Mouse (Mus musculus) mesoderm, embryonic 11.5 days (tissue): Measurements from ENCODE around the gene Fgfr2.

Experiments used
- DNase-seq: peaks from one replicate; pipeline ENCODE4 v3.0.0-alpha.2; 2012; ENCODE audit warnings: low read depth, low spot score

Gene Fgfr2

GRCm38 (mm10) chr7:132823832-132824231 lies 299.3 kb downstream of the Fgfr2 start:
- no peak for DNase-seq

DNA sequence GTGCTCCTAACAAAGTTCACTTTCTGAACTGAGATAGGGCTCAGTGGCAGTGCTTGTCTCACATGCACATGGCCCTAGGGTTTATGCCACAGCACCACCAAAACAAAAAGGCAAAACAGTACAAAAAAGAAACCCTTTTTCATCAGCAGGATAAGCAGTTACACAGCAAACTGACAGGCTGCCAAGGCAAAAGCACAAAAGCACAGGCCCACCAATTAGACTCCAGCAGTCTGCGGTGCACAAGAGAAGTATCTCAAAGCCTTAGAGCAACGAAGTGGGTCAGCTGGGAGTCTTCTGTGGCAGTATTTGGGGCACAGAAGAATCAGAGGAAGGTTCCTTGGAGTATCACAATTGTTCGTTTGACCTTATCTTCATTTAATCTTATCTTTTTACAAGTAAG lies 302.5 kb downstream of the Fgfr2 start:
- DNase-seq, result no peak

DNA sequence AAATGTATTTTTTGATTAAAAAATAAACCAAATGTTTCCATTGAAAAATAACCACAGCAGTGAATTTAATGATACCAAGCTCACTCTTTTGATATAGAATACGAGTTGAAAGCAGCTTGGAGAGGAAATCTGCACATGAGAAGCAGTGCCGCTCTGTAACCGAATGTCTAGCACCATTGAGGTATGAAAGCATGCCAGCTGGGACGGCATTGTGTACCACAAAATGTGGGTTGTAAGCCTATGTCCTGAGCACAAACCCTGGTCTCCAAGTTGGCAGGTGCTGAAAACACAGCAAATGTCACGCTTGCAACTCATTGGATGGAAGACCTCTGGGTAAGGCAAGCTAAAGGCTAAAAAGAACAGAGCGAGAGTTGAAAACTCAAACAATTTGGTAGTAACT lies 306.1 kb downstream of the Fgfr2 start:
- no peak for DNase-seq

DNA sequence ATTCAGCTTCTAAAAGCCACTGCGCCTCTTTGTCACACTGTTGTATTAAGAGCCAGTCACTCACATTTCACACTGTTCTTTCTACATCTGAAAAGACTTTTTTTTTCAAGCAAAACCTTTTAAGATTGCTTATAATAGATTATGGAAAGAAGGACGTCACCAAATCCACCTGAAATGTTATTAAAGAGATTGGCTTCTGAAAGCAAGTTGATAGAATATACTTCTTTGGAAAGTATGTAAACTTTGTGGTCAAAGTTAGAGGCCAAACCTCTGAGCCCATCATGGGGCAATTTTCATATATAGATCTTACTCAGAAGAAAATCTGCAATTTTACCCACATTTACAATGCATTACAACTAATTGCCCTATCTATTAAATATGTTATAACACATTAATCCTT lies 306.6 kb downstream of the Fgfr2 start:
- no peak for DNase-seq

GRCm38 (mm10) chr7:132815081-132815480 lies 308.1 kb downstream of the Fgfr2 start:
- peak; percentile 63 for DNase-seq

DNA sequence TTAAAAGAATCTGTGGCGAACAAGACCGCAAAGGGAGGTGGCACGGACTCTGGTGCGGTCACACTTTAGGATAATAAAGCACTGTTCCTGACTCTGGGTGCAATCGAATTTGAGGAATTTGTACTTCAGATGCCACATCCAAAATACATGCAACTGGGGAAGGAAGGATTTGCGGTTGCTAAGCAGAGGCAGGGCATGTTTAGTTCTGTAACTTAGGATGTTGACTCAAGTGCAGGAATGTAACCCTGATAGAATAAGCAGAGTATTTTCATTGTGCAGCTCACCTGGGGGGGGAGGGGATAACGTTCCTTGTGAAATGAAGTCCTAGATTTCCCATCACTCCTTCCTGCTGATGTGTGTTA lies 309.1 kb downstream of the Fgfr2 start:
- no peak for DNase-seq

DNA sequence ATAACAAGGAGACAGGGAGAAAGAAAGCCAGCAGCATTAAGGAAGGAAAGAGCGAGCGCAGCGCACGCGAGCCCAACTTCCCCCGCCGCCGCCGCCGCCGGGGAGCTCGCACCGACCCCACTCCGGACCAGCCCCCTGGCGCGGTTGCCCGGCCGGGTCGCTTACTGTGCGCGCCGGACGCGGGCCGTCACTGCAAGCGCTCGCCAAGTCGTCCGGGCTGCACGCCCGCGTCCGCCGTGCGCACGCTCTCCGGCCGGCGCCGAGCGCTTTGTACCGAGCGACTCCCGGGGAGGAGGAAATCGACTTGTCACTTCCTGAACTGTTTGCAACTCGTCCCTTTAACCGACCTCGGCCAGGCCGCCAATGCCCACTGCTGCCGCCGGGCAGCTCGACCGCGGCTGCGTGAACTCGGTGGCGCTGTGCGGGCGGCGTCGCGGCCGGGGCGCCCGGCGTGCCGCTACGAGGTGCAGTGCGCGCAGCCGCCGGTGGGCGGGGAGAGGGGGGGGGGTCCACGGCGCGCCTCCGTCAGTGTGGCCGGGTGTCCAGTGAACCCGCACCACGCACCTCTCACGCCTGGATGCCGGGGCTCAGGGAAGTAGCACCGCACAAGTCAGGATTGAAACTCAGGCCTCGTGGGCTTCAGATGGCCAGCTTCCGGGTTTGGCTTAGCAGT lies 309.6 kb downstream of the Fgfr2 start, which contains the start of gene Fam53b:
Gene Fam53b (minus strand): TSS at position 471 of the 673 bp plus-strand sequence.
- DNase-seq, result peak; percentile 82

DNA sequence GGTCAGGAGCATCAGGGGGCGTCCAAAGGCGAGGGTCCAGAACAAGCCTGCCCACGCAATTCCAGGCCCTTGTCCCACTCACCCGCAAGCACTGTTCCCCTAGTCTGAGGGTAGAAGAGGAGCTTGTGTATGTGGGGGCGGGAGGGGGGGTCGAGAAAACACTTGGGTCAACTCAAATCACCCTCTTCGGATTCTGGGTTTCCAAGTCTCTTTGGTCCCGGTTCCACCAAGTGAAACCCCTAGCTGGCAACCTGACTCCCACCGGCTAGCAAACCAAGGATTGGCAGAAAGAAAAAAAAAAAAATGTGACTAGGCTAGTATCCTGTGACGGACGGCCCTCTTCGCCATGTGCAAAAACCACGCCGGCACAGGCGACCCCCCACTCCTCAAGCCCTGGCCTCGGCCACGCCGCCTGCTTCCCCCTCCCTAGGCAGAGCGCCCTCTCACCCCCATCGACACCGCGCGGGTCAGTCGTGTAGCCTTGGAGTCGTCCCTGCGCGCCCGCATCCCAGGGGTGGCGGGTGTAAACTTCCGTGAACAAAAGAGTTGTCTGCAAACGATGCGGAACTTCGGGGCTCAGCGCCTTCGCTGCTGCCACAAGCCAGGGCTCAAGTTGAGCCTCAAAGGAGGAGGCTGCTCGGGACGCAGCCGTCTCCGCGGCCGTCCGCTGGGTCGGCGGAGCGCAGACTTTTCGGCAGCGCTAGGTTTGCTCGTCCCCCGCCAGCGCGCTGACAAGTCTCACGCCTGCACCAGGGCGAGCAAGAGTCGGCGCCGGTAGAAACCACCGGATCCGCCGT lies 310.3 kb downstream of the Fgfr2 start:
- peak; percentile 61 for DNase-seq

DNA sequence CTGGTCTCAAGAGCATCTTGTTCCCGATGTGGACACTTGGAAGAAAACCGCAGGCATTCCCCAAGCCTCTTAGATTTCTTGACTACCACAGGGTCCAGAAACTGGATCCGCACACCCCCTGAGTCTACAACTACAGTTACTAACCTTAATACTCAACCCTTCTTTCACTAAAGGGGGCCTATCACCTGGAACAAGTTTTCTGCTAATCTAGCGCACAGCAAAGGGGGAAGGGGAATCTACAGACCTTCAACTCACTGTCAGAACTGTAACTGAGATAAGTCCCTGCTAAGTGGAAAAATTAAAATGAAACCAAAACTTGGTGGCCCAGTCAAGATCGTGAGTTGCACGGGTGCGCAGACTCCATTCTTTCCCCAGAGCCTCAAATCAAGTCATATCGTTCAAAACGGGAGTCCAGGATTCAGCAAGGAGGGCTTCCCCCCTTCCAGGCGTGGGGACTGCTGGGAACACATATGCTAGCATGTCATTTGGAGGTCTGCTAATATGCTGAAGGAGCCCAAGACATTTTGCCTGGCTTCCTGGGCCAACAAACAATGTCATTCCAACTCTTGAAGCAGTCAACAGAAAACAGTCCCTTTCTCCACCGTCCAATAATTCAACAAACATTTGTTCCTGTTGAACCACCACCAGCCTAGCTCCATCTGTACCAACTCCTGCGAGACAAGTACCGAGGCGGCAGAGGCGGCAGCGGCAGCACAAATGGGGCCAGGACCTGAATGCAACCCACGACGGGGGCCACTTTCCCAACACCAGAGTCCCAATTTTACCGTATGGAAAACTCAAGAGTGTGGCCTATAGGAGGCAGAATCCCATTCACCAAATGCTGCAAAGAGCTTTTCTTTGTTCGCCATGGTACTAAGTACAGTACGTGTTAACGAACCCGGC lies 311.2 kb downstream of the Fgfr2 start:
- peak; percentile 35 for DNase-seq

GRCm38 (mm10) chr7:132810879-132811278 lies 312.3 kb downstream of the Fgfr2 start:
- DNase-seq, result peak; percentile 92

GRCm38 (mm10) chr7:132810368-132810767 lies 312.8 kb downstream of the Fgfr2 start:
- DNase-seq, result peak; percentile 37

GRCm38 (mm10) chr7:132809721-132810120 lies 313.4 kb downstream of the Fgfr2 start:
- DNase-seq, result no peak

DNA sequence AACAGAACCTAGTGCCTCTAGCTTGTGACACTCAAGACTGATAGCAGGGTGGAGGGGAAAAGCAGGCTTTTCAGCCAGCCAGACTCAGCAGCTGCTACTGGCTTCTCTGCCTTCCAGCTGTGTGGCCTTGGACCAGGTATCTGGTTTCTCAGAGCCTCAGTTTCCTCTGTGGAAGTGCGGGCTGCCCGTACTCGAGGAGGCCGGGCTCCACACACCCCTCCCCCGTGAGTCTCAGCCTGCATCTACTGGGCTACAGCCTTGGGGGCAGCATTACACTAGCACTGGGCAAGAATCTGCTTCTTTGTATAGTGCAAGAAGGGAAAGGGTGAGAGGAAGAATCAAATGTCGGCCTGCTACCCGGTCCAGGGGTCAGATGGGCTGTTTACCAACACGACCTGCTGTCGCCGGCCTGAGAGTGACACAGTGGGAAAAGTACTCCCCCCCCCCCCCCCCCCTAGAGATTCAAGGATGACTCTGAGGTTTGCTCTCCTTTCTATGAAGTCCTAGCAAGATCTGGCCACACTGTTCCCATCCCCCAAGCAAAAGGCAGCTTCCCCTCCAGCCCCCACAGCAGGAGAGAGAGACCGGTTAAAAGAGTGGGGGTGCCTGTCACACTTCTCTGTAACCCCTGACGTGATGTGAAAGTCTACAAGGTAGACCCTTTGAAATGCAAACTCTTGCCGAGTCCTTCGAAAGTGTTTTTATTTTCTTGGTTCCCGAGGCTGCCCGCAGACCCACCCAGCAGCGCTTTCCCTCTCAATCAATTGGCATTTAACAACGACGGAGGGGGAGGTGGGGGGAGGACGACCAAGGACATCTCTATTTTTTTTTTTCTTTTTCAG lies 314.1 kb downstream of the Fgfr2 start:
- DNase-seq, result peak; percentile 59

GRCm38 (mm10) chr7:132808051-132808796 lies 314.9 kb downstream of the Fgfr2 start:
- no peak for DNase-seq

GRCm38 (mm10) chr7:132806926-132807857 lies 316.0 kb downstream of the Fgfr2 start:
- DNase-seq, result no peak

DNA sequence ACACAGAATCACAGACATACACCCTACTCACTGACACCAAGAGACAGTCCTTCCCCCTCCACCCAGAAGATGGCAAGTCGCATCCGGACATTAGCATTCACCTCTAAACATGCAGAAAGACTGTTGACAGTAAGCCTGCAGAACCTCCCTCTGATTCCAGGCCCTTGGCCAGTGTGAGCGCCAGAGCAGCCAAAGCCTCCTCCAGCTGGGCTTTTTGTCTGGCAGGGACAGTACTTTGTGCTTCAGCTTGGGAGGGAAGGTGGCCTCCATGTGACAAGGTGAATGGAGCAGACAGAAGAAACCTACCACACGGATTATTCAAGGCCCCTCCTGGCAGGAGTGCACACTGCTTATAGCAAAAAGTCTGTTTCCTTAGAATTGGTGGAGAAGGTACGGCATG lies 316.9 kb downstream of the Fgfr2 start:
- DNase-seq, result no peak

- DNase-seq, result no peak
Observed at GRCm38 (mm10) chr7:132804951-132805350, 318.2 kb downstream of the Fgfr2 start.

DNA sequence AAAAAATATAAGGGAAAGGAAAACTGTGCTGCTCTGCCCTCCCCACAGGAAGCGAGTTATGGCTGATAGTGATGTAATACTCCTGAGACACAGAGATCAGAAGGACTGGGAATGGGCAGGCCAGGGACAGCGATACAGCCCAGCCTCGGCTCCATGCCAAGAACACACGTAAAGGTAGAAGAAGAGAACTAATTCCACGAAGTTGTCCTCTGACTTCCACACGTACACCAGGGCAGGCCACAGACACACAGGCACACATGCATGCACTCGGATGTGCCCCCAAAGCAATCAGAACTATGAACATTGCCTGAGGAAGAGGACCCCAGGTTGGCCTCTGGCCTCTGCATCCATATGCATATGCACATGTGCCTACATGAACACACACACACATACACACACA lies 318.7 kb downstream of the Fgfr2 start:
- no peak for DNase-seq

DNA sequence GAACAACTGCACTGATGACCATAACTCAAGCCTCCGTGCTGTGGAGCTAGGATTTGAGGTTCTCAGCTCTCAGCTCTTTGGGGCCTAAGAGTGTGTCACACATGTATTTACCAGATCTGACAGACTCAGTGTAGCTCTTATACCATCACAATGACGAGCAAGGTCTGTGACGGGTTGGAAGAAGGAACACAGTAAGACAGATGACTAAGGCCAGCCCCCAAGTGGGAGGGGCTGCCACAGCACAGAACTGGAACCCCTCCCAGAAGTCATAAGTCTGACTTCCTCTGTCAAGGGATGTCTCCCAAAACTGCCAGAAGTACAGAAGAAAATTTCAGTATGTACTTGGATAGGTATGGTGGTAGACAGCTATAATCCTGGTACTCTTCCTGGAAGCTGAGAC lies 319.2 kb downstream of the Fgfr2 start:
- no peak for DNase-seq
